Mouse (Mus musculus): ENCODE data around the gene Gm5148.
A peak's percentile ranks its signal among the peaks of the same experiment; 100 is the strongest.

Gene Gm5148

GRCm38 (mm10) chr3:37724171-37724804, at the start of gene Gm5148:
Gene Gm5148 (minus strand): TSS chr3:37724490.
- no peak for DNase-seq (ENCODE audit: low spot score)

- DNase-seq (ENCODE audit: low spot score) = no peak
Observed at GRCm38 (mm10) chr3:37770951-37771350, 46.7 kb upstream of the Gm5148 start.

- peak; percentile 53 for DNase-seq (ENCODE audit: low spot score)
Observed at GRCm38 (mm10) chr3:37769268-37769756, 45.0 kb upstream of the Gm5148 start.

- DNase-seq (ENCODE audit: low spot score) = no peak
Observed at GRCm38 (mm10) chr3:37767147-37768015, 43.1 kb upstream of the Gm5148 start.

- DNase-seq (ENCODE audit: low spot score) = no peak
Observed at GRCm38 (mm10) chr3:37766628-37767027, 42.3 kb upstream of the Gm5148 start.

- no peak for DNase-seq (ENCODE audit: low spot score)
Observed at GRCm38 (mm10) chr3:37765971-37766370, 41.7 kb upstream of the Gm5148 start.

GRCm38 (mm10) chr3:37765275-37765674, 41.0 kb upstream of the Gm5148 start:
- no peak for DNase-seq (ENCODE audit: low spot score)

- no peak for DNase-seq (ENCODE audit: low spot score)
Observed at GRCm38 (mm10) chr3:37762303-37762702, 38.0 kb upstream of the Gm5148 start.

- DNase-seq (ENCODE audit: low spot score) = no peak
Observed at GRCm38 (mm10) chr3:37761741-37762140, 37.5 kb upstream of the Gm5148 start.

GRCm38 (mm10) chr3:37760866-37761265, 36.6 kb upstream of the Gm5148 start:
- no peak for DNase-seq (ENCODE audit: low spot score)

GRCm38 (mm10) chr3:37758611-37759322, 34.5 kb upstream of the Gm5148 start:
- no peak for DNase-seq (ENCODE audit: low spot score)

GRCm38 (mm10) chr3:37758124-37758523, 33.8 kb upstream of the Gm5148 start:
- DNase-seq (ENCODE audit: low spot score) = no peak

GRCm38 (mm10) chr3:37757613-37758012, 33.3 kb upstream of the Gm5148 start:
- DNase-seq (ENCODE audit: low spot score) = no peak

GRCm38 (mm10) chr3:37756005-37756404, 31.7 kb upstream of the Gm5148 start:
- no peak for DNase-seq (ENCODE audit: low spot score)

GRCm38 (mm10) chr3:37754639-37755038, 30.3 kb upstream of the Gm5148 start:
- no peak for DNase-seq (ENCODE audit: low spot score)

GRCm38 (mm10) chr3:37753148-37753547, 28.9 kb upstream of the Gm5148 start:
- DNase-seq (ENCODE audit: low spot score) = no peak

- DNase-seq (ENCODE audit: low spot score) = no peak
Observed at GRCm38 (mm10) chr3:37748002-37748733, 23.9 kb upstream of the Gm5148 start.

- peak; percentile 41 for DNase-seq (ENCODE audit: low spot score)
Observed at GRCm38 (mm10) chr3:37747258-37748001, 23.1 kb upstream of the Gm5148 start.

GRCm38 (mm10) chr3:37744050-37744449, 19.8 kb upstream of the Gm5148 start:
- no peak for DNase-seq (ENCODE audit: low spot score)

- no peak for DNase-seq (ENCODE audit: low spot score)
Observed at GRCm38 (mm10) chr3:37739996-37740395, 15.7 kb upstream of the Gm5148 start.
